Mouse (Mus musculus) small intestine, adult 2 months (tissue): Measurements from ENCODE around the gene Tcte1. TPM values are rescaled to one million over a fixed set of nuclear protein-coding genes. Genes with fewer than 3 reads are reported as not detected.

ENCODE experiments used
- H3K27ac ChIP-seq: fragments of 200-500 bp; 2 replicates; pipeline ENCODE4 v1.5.1; 2012; ENCODE audit warnings: low read depth, low read length, control low read depth, inconsistent platforms; ENCODE audit not compliant: insufficient read depth
- H3K27me3 ChIP-seq: fragments of 200-500 bp; 2 replicates; pipeline ENCODE4 v1.6.1; 2012; ENCODE audit warnings: mild to moderate bottlenecking, moderate library complexity, low read length, inconsistent platforms; ENCODE audit not compliant: control insufficient read depth, insufficient read depth
- H3K36me3 ChIP-seq: fragments of 200-500 bp; 2 replicates; pipeline ENCODE4 v1.6.1; 2012; ENCODE audit warnings: mild to moderate bottlenecking, low read length, control low read depth, inconsistent platforms; ENCODE audit not compliant: control insufficient read depth, insufficient read depth
- H3K4me1 ChIP-seq: fragments of 200-500 bp; 2 replicates; pipeline ENCODE4 v1.6.1; 2012; ENCODE audit warnings: low read length, inconsistent platforms, mixed read lengths; ENCODE audit not compliant: control insufficient read depth, insufficient read depth, insufficient read length
- H3K4me3 ChIP-seq: fragments of 200-500 bp; 2 replicates; pipeline ENCODE4 v1.5.1; 2012; ENCODE audit warnings: low read depth, mild to moderate bottlenecking, control low read depth, inconsistent platforms, low read length, moderate library complexity
- CTCF ChIP-seq: fragments of 200-500 bp; IDR thresholded peaks from 2 replicates; pipeline ENCODE4 v1.5.1; 2012; ENCODE audit warnings: low read depth, mild to moderate bottlenecking, control low read depth, inconsistent platforms, low read length, moderate library complexity, mixed read lengths; ENCODE audit not compliant: insufficient replicate concordance, insufficient read length; ENCODE audit errors: extremely low read depth
- POLR2A ChIP-seq: fragments of 200-500 bp; IDR thresholded peaks from 2 replicates; pipeline ENCODE4 v1.6.1; 2012; ENCODE audit warnings: low read depth, mild to moderate bottlenecking, control low read depth, inconsistent platforms, low read length, moderate library complexity
- WGBS: fragments of 180-500 bp; shearing (Covaris S2); methylation state at CpG from one replicate; pipeline ENCODE4 v1.1.7; 2018; 5-methylcytosine and 5-hydroxymethylcytosine counted together
- polyA plus RNA-seq: library from polyadenylated mRNA; depleted of rRNA; stranded (reverse); fragments of >200 nt; gene quantifications from 2 replicates; pipeline ENCODE4 v1.2.3, GENCODE M21; 2012

Gene Tcte1
- polyA plus RNA-seq, 1 experiment = 0.04 TPM

DNA sequence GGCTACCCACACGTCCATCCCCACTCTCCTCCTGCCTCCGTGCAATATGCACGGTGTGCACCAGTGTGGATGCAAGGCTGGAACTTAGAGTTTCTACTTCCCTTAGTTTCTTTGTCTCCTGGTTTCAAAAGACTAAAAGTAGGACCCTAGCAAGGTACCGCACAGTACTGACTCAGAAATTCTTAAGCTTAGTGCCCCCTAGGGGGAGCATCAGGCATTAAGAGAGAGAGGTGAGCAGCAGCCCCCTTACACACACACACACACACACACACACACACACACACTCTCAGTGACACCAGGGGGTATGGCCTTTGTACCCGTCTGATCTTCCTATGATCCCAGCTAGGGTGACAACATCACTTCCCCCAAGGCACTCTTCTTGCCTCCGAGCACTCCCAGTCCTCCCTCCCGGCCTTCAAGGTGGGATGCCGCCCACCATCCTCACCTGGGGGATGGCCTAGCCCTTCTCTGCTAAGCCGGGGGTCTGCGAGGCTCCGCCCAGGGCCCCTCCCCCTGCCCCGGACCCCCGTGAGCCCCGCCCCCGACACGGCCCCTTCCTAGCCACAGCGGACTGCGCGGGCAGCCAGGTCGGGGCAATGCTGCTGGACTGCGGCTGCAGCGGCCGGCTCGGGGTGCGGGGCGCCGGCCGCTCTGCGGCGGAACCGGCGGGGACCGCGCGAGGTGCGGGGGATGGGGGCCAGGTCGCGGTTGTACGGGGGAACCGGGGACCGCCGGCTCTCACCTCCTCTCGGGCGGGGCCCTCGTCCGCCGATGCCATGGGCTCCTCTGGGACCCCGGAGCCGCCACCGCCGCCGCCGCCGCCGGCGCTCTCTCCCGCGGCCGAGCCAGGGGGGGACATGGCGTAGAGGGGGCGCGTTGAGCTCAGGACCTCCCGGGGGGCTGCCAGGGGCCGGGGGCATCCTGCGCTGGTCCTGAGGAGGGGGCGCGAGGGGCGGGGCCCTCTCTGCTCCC is 25.6 kb downstream of the Tcte1 start:
- no peak overlapping the region for H3K27ac ChIP-seq
- peak overlapping the region; percentile 44 for H3K4me3 ChIP-seq
- peaks cover 6% of the 10 kb centered on the region for H3K4me1 ChIP-seq
- H3K27me3 ChIP-seq = peaks cover 68% of the 10 kb centered on the region
- TF ChIP-seq CTCF (no peak), POLR2A (no peak)
- no peaks in the 10 kb centered on the region for H3K36me3 ChIP-seq
- WGBS = 4% methylated on average over 56 of the region's 68 CpGs

DNA sequence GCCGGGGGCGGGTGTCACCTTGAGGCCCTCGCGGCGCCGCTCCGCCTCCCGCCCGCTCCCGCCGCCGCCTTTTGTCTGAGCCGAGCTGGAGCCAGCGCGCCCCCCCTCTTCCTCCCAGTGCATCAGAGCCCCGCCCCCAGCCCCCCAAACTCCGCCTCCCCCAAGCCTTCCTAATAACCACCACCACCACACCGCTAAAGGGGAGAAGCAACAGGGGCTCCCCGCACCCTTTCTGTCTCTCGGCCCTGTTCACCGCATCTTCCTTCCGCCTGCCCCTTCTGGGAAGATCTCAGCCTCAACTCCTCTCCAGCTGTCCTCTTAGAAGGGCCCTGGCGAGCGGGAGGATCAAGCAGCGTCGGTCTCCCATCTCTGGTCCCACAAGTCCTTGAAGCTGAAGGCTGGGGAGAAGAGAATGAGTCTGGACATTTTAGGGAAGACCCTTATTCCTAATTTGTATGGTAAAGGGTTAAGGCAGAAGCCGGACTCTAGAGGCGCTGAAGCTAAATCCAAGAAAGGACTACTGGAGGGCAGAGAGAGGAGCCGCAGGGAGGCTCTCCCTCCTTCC is 26.5 kb downstream of the Tcte1 start, which contains the start of gene Tmem151b:
Tmem151b (minus strand) TSS at position 61 of the 565 bp plus-strand sequence.
- 1% methylated on average over 20 of the region's 29 CpGs for WGBS
- peaks cover 5% of the 10 kb centered on the region for H3K4me1 ChIP-seq
- TF ChIP-seq CTCF = no peak
- TF ChIP-seq POLR2A = no peak
- peaks cover 60% of the 10 kb centered on the region for H3K27me3 ChIP-seq
- H3K4me3 ChIP-seq = peak within 1 kb of the TSS; percentile 44
- no peak within 1 kb of the TSS for H3K27ac ChIP-seq
- no peaks in the 10 kb centered on the region for H3K36me3 ChIP-seq

DNA sequence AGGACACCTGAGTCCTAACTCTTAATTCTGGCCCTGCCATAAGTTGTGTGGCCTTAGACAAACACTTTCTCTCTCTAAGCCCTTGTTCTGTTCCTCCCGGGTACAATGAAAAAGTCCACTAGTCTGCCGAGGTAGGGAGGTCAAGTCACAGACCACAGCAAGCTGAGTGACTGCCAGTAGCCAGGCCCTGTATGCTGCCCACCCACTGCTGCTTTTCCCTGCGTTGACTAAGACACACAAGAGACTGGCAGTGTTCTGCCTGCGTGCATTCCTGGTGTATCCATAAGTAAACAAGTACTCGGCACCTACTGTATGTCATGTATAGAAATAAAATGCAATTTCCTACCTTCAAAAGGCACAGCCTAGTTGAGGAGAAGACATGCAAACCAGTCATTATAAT is 27.0 kb downstream of the Tcte1 start:
- H3K4me3 ChIP-seq = no peak overlapping the region

DNA sequence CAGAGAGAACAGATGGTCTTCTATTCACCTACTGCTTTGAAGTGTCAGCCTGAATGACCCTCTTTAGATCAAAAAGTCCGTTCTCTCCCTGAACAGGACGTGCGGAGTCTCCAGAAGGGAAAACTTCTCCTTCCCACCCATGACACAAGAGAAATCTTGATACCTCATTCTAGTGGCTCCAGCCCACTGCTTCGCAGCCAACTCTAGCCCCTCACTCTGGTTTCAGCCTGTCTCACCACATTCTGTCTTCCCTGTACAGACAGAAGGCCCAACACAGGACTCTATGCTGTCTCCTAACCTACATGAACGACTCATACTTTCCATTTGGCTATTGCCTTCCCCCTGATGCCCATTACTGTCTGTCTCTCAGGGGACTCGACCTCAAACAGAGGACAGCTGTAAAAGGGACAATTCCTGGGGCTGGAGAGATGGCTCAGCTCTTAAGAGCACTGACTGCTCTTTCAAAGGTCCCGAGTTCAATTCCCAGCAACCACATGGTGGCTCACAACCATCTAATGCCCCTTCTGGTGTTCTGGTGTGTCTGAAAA is 28.1 kb downstream of the Tcte1 start:
- H3K36me3 ChIP-seq = no peaks in the 10 kb centered on the region
- H3K4me1 ChIP-seq = peaks cover 3% of the 10 kb centered on the region
- no peak overlapping the region for H3K27ac ChIP-seq
- H3K27me3 ChIP-seq = peaks cover 46% of the 10 kb centered on the region
- no peak overlapping the region for H3K4me3 ChIP-seq
- TF ChIP-seq POLR2A (no peak), CTCF (no peak)
- WGBS = 72% methylated on average over 7 of the region's 7 CpGs

More for the DNA sequence above, 27.0 kb downstream of the Tcte1 start:
- no peaks in the 10 kb centered on the region for H3K36me3 ChIP-seq
- WGBS = 23% methylated on average over 5 of the region's 5 CpGs
- H3K4me1 ChIP-seq = peaks cover 2% of the 10 kb centered on the region
- no peak overlapping the region for H3K27ac ChIP-seq
- peaks cover 54% of the 10 kb centered on the region for H3K27me3 ChIP-seq
- no peak for TF ChIP-seq POLR2A
- no peak for TF ChIP-seq CTCF

DNA sequence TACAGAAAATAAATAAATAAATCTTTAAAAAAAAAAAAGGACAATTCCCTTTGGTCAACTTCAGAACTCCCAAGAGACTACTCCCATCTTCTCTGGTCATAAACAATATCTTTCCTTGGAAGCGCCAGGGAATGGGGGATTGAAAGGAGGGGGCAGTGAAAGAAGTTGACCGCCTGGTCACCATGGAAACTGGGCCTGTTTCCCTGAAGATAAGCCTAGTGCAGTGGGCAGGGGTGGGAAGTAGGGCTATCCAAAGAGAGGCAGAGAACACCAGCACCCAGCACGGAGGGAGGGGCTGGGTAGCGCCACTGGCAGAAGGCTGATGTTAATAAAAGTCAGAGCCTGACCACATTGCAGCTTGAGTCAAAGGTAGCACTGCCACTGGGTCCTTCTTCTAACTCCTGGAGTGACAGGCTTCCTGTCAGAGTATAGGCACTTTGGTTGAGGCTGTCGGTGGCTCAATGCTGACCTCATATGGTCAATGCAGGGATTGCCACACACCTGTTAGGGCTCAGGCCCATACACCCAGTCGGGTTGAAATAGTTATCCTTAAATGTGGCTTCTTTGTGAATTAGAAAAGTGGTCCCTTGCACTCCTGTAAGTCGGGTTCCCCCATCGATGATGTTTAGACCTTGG is 28.7 kb downstream of the Tcte1 start:
- TF ChIP-seq POLR2A (no peak), CTCF (peak; percentile 85; the same call in 1 of the 2 replicates)
- Histone ChIP-seq H3K4me3 (no peak overlapping the region), H3K27me3 (peaks cover 42% of the 10 kb centered on the region), H3K27ac (no peak overlapping the region), H3K4me1 (peaks cover 3% of the 10 kb centered on the region), H3K36me3 (no peaks in the 10 kb centered on the region)
- 10% methylated on average over 8 of the region's 8 CpGs for WGBS

DNA sequence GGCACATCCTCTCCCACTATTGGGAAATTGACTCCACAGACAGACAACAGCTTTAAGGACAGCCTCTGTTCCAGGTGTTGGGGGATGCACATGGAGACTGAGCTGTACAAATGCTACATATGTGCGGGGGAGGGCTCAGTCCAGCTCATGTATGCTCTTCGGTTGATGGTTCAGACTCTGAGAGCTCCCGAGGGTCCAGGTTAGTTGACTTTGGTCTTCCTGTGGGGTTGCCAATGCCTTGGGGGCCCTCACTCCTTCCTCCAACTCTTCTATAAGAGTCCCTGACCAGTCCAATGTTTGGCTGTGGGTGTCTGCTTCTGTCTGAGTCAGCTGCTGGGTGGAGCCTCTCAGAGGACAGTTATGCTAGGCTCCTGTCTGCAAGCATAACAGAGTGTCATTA is 29.8 kb downstream of the Tcte1 start:
- H3K36me3 ChIP-seq = no peaks in the 10 kb centered on the region
- whole genome bisulfite sequencing = 79% methylated on average over 3 of the region's 3 CpGs
- H3K27me3 ChIP-seq = peaks cover 31% of the 10 kb centered on the region
- H3K4me3 ChIP-seq = no peak overlapping the region
- H3K27ac ChIP-seq = no peak overlapping the region
- peaks cover 3% of the 10 kb centered on the region for H3K4me1 ChIP-seq
- TF ChIP-seq POLR2A (no peak), CTCF (no peak)
